Mouse (Mus musculus): ENCODE measurements at regions not wholly inside any gene's neighbourhood (a gene's known extent, or its start where the extent isn't known, plus 50 kb on each side); places are given as distances from the start of the nearest gene placed in this dataset.
"Not testable (repeated sequence)": the region's sequence is repeated elsewhere in the genome, so short reads cannot be mapped to it uniquely, and the experiment has no call there.

- peak; percentile 27 for DNase-seq (ENCODE audit: extremely low read depth, low read depth)
Observed at GRCm38 (mm10) chr1:95397188-95397587, 83.8 kb downstream of the Fam174a start.

DNA sequence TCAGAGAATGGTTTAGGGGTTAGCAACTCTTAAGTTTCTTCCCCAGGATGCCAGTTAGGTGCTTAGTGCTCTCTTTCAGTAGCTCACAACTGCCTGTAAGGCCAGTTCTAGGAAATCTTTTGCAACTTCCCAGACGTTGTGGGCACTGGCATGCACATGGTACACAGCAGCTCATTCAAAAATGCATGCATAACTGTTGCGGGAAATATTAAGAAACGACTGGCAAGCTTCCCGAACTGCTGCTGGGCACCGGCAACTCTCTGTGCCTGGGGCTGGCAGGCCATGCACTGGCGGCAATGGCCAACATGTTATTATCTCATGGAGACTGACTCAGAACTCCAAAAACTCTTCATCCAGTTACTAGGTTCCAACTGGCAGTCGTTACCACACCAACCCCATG, 86.3 kb downstream of the Fam174a start:
- no peak for DNase-seq (ENCODE audit: extremely low read depth, low read depth)

- DNase-seq (ENCODE audit: extremely low read depth, low read depth), result no peak
Observed at GRCm38 (mm10) chr1:95422253-95422652, 108.8 kb downstream of the Fam174a start.

DNA sequence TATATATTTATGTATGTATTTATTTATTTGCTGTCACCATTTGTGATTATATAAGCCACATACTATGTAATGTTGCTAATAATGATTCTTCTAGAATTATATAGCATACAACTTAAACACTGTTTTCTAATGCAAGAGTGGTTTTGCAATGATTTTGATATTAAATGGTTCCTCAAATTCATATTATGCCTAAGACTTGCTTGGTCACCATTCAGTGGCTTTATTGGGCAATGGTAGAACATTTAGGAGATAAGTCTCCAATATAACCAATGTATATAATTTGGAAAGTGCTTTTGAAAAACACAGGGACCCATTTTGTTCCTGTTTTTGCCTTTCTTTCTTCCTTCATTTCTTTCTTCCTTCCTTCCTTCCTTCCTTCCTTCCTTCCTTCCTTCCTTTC, 112.0 kb downstream of the Fam174a start:
- no peak for DNase-seq (ENCODE audit: extremely low read depth, low read depth)

GRCm38 (mm10) chr1:95437155-95437554, 123.7 kb downstream of the Fam174a start:
- no peak for DNase-seq (ENCODE audit: extremely low read depth, low read depth)

- no peak for DNase-seq (ENCODE audit: extremely low read depth, low read depth)
Observed at GRCm38 (mm10) chr1:95445541-95445940, 132.1 kb downstream of the Fam174a start.

DNA sequence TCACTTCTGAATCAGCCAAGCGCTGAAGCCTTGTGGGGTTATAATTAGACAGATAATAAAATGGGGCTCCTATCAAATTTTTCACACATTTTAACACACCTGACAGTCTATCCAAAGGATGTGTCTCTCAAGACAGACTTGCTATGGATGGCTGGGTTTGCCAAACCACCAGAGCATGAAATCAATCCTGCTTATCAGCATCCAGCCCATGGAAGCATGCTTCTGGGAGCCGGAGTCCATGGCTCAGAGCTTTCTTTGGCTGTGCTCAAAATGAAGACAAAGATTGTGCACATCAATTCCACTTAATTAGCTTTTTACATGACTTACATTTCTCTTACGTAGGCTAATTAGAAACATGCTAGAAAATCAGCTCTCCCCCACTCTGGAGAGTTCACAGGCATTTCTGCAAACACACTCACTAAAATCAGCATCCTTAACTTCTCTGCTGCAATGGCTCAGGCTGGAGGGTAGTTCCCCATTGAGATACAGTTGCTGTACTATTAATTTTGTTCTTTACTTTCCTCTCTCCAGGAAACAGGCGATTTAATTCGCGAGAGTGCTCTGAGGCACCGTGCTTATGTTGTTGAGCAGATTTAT, 135.6 kb downstream of the Fam174a start:
- no peak for DNase-seq (ENCODE audit: extremely low read depth, low read depth)

GRCm38 (mm10) chr1:95450920-95451332, 137.5 kb downstream of the Fam174a start:
- DNase-seq (ENCODE audit: extremely low read depth, low read depth), result peak; percentile 80

- peak; percentile 100 for DNase-seq (ENCODE audit: extremely low read depth, low read depth)
Observed at GRCm38 (mm10) chr1:95451755-95452154, 138.3 kb downstream of the Fam174a start.

DNA sequence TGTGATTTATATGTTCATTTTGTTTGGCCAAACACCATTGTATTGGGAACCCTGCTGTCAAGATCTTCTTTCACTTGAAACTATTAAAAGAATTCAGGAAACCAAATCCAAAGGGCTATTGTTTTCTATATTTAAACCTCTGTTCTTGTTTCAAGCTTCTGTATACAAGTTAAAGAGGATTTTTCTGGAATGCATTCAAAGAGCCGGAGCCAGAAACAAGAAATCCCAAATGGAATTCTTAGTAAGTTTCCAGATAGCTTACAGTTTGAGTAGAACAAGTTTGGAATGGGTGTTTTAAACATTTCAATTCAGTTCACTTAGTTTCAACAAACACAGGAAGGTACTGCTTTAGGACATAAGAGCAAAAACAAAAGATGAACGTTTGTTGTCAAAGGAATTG, 140.8 kb downstream of the Fam174a start:
- no peak for DNase-seq (ENCODE audit: extremely low read depth, low read depth)

DNA sequence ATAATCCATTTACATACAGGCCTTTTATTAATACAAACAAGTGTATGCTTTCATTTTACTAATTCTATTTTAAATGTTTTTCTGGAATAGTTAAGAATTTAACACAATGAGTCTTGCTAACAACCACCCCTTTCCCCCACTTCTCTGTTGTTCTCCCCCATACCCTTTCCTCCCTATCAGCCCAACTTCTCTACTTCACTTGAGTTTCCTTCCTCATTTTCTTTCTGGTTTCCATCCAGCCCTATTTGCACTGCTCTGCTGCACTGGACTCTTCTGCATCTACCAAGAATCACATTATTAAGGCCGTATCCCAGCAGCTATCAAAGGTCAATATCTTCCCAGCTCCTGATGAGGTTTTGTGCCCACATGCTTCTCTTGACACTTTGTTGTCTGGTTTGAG, 145.9 kb downstream of the Fam174a start:
- peak; percentile 52 for DNase-seq (ENCODE audit: extremely low read depth, low read depth)

DNA sequence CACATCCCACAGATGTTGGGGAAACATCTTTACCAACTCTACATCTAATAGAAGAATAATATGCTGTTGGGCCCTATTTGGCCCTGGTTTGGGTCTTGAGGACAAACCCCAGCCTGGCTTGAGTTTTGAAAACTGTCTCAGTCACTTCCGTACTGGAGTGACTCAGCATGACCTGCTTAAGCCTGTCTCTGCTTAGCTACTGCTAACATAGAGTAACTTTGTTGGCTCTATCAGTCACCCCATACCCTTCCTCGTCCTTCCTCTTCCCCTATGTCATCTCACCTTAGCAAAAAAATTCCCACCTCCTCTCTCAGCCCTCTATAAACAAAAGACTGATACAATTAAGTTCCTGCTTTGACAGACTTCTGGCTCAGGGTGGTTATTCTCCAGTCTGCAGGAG, 154.7 kb downstream of the Fam174a start:
- peak; percentile 36 for DNase-seq (ENCODE audit: extremely low read depth, low read depth)

DNA sequence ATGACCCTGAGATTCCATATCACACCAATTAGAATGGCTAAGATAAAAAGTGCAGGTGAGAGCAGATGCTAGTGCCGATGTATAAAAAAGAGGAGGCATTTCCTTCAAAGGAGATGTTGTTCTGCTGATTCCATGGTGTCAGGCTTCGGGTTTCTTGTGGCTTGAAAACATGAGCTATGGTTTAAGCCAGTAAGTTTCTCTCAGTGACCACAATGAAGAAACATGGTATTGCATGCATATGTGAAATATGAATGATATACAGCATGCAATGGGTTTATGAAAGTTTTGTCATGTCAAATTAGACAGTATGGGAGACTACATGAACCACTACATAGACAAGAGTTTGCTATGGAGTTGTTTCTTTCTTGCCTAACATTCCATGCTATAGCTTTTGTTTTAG, 155.3 kb downstream of the Fam174a start:
- no peak for DNase-seq (ENCODE audit: extremely low read depth, low read depth)

GRCm38 (mm10) chr1:95470491-95470890, 157.1 kb downstream of the Fam174a start:
- no peak for DNase-seq (ENCODE audit: extremely low read depth, low read depth)

DNA sequence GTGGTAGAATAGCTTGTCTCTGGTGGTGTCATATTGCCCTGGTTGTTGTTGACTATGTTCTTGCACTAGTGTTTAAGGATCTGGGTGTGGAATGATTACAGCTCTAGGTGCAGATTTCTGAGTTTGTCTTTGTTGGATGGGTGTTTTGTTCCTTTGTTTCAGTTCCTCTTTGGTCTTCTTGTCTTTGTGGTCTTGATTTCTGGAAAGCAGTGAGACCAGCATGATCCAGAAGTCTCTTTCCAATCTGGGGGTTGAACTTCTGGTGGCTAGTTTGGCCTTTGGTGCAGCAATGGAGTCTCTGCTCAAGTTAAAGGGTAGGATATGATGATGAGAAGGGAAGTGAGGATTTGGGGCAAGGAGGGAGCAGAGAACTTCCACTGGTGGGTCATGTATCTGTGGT, 174.4 kb downstream of the St8sia4 start:
- no peak for DNase-seq (ENCODE audit: extremely low read depth, low read depth)

DNA sequence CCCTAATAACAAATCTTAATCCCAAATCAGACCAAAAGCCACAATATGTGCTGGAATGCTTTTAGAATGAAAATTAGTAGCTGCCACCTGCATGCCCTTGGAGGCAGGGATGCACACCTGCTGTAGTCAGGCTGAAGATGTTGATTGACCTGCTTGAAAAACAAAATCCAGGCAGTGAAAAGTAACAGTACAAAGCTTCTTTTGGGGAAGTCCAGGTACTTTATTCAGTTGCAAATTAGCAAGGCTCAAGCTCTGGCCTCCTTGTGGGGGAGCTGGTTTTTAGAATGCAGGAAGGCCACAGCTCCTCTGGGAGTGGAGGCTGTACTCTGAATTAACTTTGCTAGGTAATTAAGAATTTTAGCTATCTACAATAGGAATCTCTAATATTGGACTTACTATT, 166.7 kb downstream of the St8sia4 start:
- DNase-seq (ENCODE audit: extremely low read depth, low read depth), result not testable (repeated sequence)

DNA sequence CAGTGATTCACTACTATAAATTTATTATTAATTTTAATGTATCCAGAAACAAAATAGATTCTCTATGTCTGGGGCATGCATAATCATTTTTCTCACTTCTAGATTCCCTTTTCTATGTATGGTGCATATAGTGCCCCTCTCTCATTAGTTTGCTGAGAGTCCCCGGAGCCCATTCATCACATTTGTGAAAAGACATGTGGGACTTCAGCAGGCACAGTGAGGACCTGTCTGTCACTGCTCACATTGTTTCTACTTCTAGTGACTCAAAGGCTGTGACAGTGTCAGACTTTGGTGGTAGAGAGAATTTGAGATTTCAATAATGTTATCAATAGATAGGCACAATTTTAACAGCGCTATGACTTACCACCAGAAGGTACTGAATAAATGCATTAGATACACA, 158.7 kb downstream of the St8sia4 start:
- DNase-seq (ENCODE audit: extremely low read depth, low read depth), result no peak

- no peak for DNase-seq (ENCODE audit: extremely low read depth, low read depth)
Observed at GRCm38 (mm10) chr1:95528726-95529125, 138.6 kb downstream of the St8sia4 start.

- no peak for DNase-seq (ENCODE audit: extremely low read depth, low read depth)
Observed at GRCm38 (mm10) chr1:95531017-95531416, 136.4 kb downstream of the St8sia4 start.
